Mouse (Mus musculus) MEL (cell line): ENCODE data around the gene Nop9. TPM values are rescaled to one million over a fixed set of nuclear protein-coding genes. Genes with fewer than 3 reads are reported as not detected.

ENCODE experiments used
- DNase-seq: peaks from one replicate; pipeline ENCODE4 v3.0.0; 2011; ENCODE audit warnings: low read depth, low spot score
- H3K27ac ChIP-seq: 2 replicates; pipeline ENCODE4 v1.5.1; 2012; ENCODE audit warnings: low read depth, mild to moderate bottlenecking, control low read depth, low read length, moderate library complexity; ENCODE audit not compliant: control insufficient read depth
- H3K27me3 ChIP-seq, 2 experiments: fragments of 150-350 bp in 1 of 2; sonication (generic) in 1 of 2; 2 replicates each; pipeline ENCODE4 v1.6.1; 2012; ENCODE audit warnings: low read length in 2 of 2, mild to moderate bottlenecking in 2 of 2, improper control_type of control experiment in 1 of 2, moderate library complexity in 1 of 2; ENCODE audit not compliant: insufficient read depth in 2 of 2, control insufficient read depth in 1 of 2
- H3K36me3 ChIP-seq, 2 experiments: 2 replicates each; pipeline ENCODE4 v1.6.1; 2012 to 2014; ENCODE audit warnings: low read length in 2 of 2, improper control_type of control experiment in 1 of 2, inconsistent platforms in 1 of 2, mild to moderate bottlenecking in 1 of 2; ENCODE audit not compliant: insufficient read depth in 2 of 2, control insufficient read depth in 1 of 2
- H3K4me1 ChIP-seq, 2 experiments: fragments of 150-350 bp in 1 of 2; sonication (generic) in 1 of 2; 2 replicates each; pipeline ENCODE4 v1.6.1; 2012; ENCODE audit warnings: low read length in 2 of 2, improper control_type of control experiment in 1 of 2, mild to moderate bottlenecking in 1 of 2; ENCODE audit not compliant: insufficient read depth in 2 of 2, control insufficient read depth in 1 of 2
- H3K4me3 ChIP-seq, 2 experiments: fragments of 150-350 bp in 1 of 2; sonication (generic) in 1 of 2; 2 replicates each; pipeline ENCODE4 v1.5.1; 2012; ENCODE audit warnings: low read depth in 2 of 2, low read length in 2 of 2, mild to moderate bottlenecking in 2 of 2, moderate library complexity in 2 of 2, control low read depth in 1 of 2, improper control_type of control experiment in 1 of 2; ENCODE audit not compliant: control insufficient read depth in 1 of 2, insufficient read depth in 1 of 2
- H3K79me2 ChIP-seq: 2 replicates; pipeline ENCODE4 v1.6.1; 2012; ENCODE audit warnings: mild to moderate bottlenecking, low read length, moderate library complexity; ENCODE audit not compliant: control insufficient read depth, poor library complexity, insufficient read depth
- H3K9ac ChIP-seq: 2 replicates; pipeline ENCODE4 v1.6.1; 2012; ENCODE audit warnings: low read depth, mild to moderate bottlenecking, control low read depth, low read length, moderate library complexity; ENCODE audit not compliant: control insufficient read depth, poor library complexity, severe bottlenecking
- H3K9me3 ChIP-seq: fragments of 150-350 bp; sonication (generic); replicated peaks from 2 replicates; pipeline ENCODE4 v1.6.1; 2012; ENCODE audit warnings: mild to moderate bottlenecking, low read length, improper control_type of control experiment, moderate library complexity; ENCODE audit not compliant: insufficient read depth
- BHLHE40 ChIP-seq: IDR thresholded peaks from 2 replicates; pipeline ENCODE4 v1.6.1; 2012; ENCODE audit warnings: low read depth, mild to moderate bottlenecking, inconsistent platforms, low read length, improper control_type of control experiment, borderline replicate concordance
- CHD1 ChIP-seq: IDR thresholded peaks from 2 replicates; pipeline ENCODE4 v1.6.1; 2012; ENCODE audit warnings: low read depth, mild to moderate bottlenecking, inconsistent platforms, low read length, improper control_type of control experiment
- CHD2 ChIP-seq: IDR thresholded peaks from 2 replicates; pipeline ENCODE4 v1.6.1; 2011; ENCODE audit warnings: low read length, improper control_type of control experiment
- CTCF ChIP-seq, 3 experiments: IDR thresholded peaks in 2 of 3; conservative IDR thresholded peaks in 1 of 3; 2 replicates each; pipeline ENCODE4 v1.5.1; 2011 to 2012; ENCODE audit warnings: low read length in 3 of 3, low read depth in 2 of 3, mild to moderate bottlenecking in 2 of 3, improper control_type of control experiment in 1 of 3, inconsistent platforms in 1 of 3, mixed read lengths in 1 of 3, moderate library complexity in 1 of 3; ENCODE audit not compliant: control insufficient read depth in 1 of 3, insufficient read depth in 1 of 3, poor library complexity in 1 of 3, severe bottlenecking in 1 of 3
- ELF1 ChIP-seq: IDR thresholded peaks from 2 replicates; pipeline ENCODE4 v1.6.1; 2014; ENCODE audit warnings: low read depth, mild to moderate bottlenecking, inconsistent platforms, low read length, improper control_type of control experiment, moderate library complexity
- EP300 ChIP-seq, 2 experiments: IDR thresholded peaks; 2 replicates each; pipeline ENCODE4 v1.6.1; 2011; ENCODE audit warnings: improper control_type of control experiment in 2 of 2, low read length in 2 of 2, low read depth in 1 of 2, mild to moderate bottlenecking in 1 of 2
- ETS1 ChIP-seq: IDR thresholded peaks from 2 replicates; pipeline ENCODE4 v1.6.1; 2012; ENCODE audit warnings: low read depth, mild to moderate bottlenecking, inconsistent platforms, low read length, improper control_type of control experiment, moderate library complexity
- GABPA ChIP-seq: IDR thresholded peaks from 2 replicates; pipeline ENCODE4 v1.6.1; 2012; ENCODE audit warnings: low read depth, mild to moderate bottlenecking, inconsistent platforms, low read length, improper control_type of control experiment, moderate library complexity
- GATA1 ChIP-seq: IDR thresholded peaks from 2 replicates; pipeline ENCODE4 v1.6.1; 2011; ENCODE audit warnings: low read depth, low read length, improper control_type of control experiment
- HCFC1 ChIP-seq: IDR thresholded peaks from 2 replicates; pipeline ENCODE4 v1.6.1; 2012; ENCODE audit warnings: low read depth, mild to moderate bottlenecking, inconsistent platforms, low read length, improper control_type of control experiment, moderate library complexity
- JUND ChIP-seq: IDR thresholded peaks from 2 replicates; pipeline ENCODE4 v1.6.1; 2011; ENCODE audit warnings: low read depth, mild to moderate bottlenecking, improper control_type of control experiment, low read length
- KAT2A ChIP-seq: conservative IDR thresholded peaks from 2 replicates; pipeline ENCODE4 v1.6.1; 2012; ENCODE audit warnings: low read depth, low read length, improper control_type of control experiment, inconsistent platforms
- MAFK ChIP-seq: IDR thresholded peaks from 2 replicates; pipeline ENCODE4 v1.6.1; 2011; ENCODE audit warnings: low read depth, mild to moderate bottlenecking, low read length, improper control_type of control experiment, borderline replicate concordance
- MAX ChIP-seq: IDR thresholded peaks from 2 replicates; pipeline ENCODE4 v1.6.1; 2011; ENCODE audit warnings: low read length, improper control_type of control experiment
- MAZ ChIP-seq: IDR thresholded peaks from 2 replicates; pipeline ENCODE4 v1.6.1; 2012; ENCODE audit warnings: low read depth, mild to moderate bottlenecking, inconsistent platforms, low read length, improper control_type of control experiment
- MEF2A ChIP-seq: IDR thresholded peaks from 2 replicates; pipeline ENCODE4 v1.6.1; 2014; ENCODE audit warnings: low read depth, mild to moderate bottlenecking, inconsistent platforms, low read length, improper control_type of control experiment; ENCODE audit not compliant: poor library complexity, insufficient replicate concordance, severe bottlenecking; ENCODE audit errors: extremely low read depth
- MXI1 ChIP-seq: IDR thresholded peaks from 2 replicates; pipeline ENCODE4 v1.6.1; 2011; ENCODE audit warnings: mild to moderate bottlenecking, low read depth, low read length, improper control_type of control experiment
- MYB ChIP-seq: IDR thresholded peaks from 2 replicates; pipeline ENCODE4 v1.6.1; 2011; ENCODE audit warnings: mild to moderate bottlenecking, low read depth, low read length, improper control_type of control experiment
- MYC ChIP-seq: IDR thresholded peaks from 2 replicates; pipeline ENCODE4 v1.6.1; 2011; ENCODE audit warnings: low read depth, mild to moderate bottlenecking, low read length, improper control_type of control experiment, moderate library complexity
- NELFE ChIP-seq: IDR thresholded peaks from 2 replicates; pipeline ENCODE4 v1.6.1; 2011; ENCODE audit warnings: low read depth, low read length, improper control_type of control experiment
- NRF1 ChIP-seq: IDR thresholded peaks from 2 replicates; pipeline ENCODE4 v1.6.1; 2014; ENCODE audit warnings: low read depth, mild to moderate bottlenecking, inconsistent platforms, low read length, improper control_type of control experiment, moderate library complexity; ENCODE audit not compliant: poor library complexity, insufficient read depth, severe bottlenecking
- POLR2A ChIP-seq, 2 experiments: IDR thresholded peaks; 2 replicates each; pipeline ENCODE4 v1.6.1; 2011 to 2012; ENCODE audit warnings: low read length in 2 of 2, mild to moderate bottlenecking in 2 of 2, control low read depth in 1 of 2, improper control_type of control experiment in 1 of 2, low read depth in 1 of 2, moderate library complexity in 1 of 2; ENCODE audit not compliant: control insufficient read depth in 1 of 2, insufficient read depth in 1 of 2, poor library complexity in 1 of 2
- POLR2AphosphoS2 ChIP-seq: IDR thresholded peaks from 2 replicates; pipeline ENCODE4 v1.6.1; 2011; ENCODE audit warnings: low read length, improper control_type of control experiment
- POLR2AphosphoS5 ChIP-seq: IDR thresholded peaks from 2 replicates; pipeline ENCODE4 v1.6.1; 2012; ENCODE audit warnings: low read depth, borderline replicate concordance, mild to moderate bottlenecking, inconsistent platforms, low read length, moderate library complexity, mixed read lengths
- RAD21 ChIP-seq: IDR thresholded peaks from 2 replicates; pipeline ENCODE4 v1.6.1; 2011; ENCODE audit warnings: mild to moderate bottlenecking, low read depth, low read length, improper control_type of control experiment
- RCOR1 ChIP-seq: IDR thresholded peaks from 2 replicates; pipeline ENCODE4 v1.6.1; 2012; ENCODE audit warnings: low read depth, mild to moderate bottlenecking, inconsistent platforms, low read length, improper control_type of control experiment
- SIN3A ChIP-seq: IDR thresholded peaks from 2 replicates; pipeline ENCODE4 v1.6.1; 2012; ENCODE audit warnings: low read length, improper control_type of control experiment, inconsistent platforms
- SMC3 ChIP-seq: IDR thresholded peaks from 2 replicates; pipeline ENCODE4 v1.6.1; 2011; ENCODE audit warnings: low read depth, low read length, improper control_type of control experiment
- TAL1 ChIP-seq: IDR thresholded peaks from 2 replicates; pipeline ENCODE4 v1.6.1; 2012; ENCODE audit warnings: mild to moderate bottlenecking, inconsistent platforms, low read length, moderate library complexity, mixed read lengths
- TBP ChIP-seq: IDR thresholded peaks from 2 replicates; pipeline ENCODE4 v1.8.0; 2011; ENCODE audit warnings: low read depth, low read length, improper control_type of control experiment
- TCF12 ChIP-seq: IDR thresholded peaks from 2 replicates; pipeline ENCODE4 v1.6.1; 2014; ENCODE audit warnings: low read depth, mild to moderate bottlenecking, inconsistent platforms, low read length, improper control_type of control experiment, moderate library complexity
- UBTF ChIP-seq: IDR thresholded peaks from 2 replicates; pipeline ENCODE4 v1.6.1; 2012; ENCODE audit warnings: low read depth, mild to moderate bottlenecking, inconsistent platforms, low read length, improper control_type of control experiment, moderate library complexity, borderline replicate concordance; ENCODE audit not compliant: insufficient read depth
- USF1 ChIP-seq: IDR thresholded peaks from 2 replicates; pipeline ENCODE4 v1.6.1; 2014; ENCODE audit warnings: low read depth, mild to moderate bottlenecking, inconsistent platforms, low read length, improper control_type of control experiment, moderate library complexity
- USF2 ChIP-seq, 2 experiments: IDR thresholded peaks; 2 replicates each; pipeline ENCODE4 v1.6.1; 2011 to 2012; ENCODE audit warnings: improper control_type of control experiment in 2 of 2, low read length in 2 of 2, borderline replicate concordance in 1 of 2, inconsistent platforms in 1 of 2, low read depth in 1 of 2, mild to moderate bottlenecking in 1 of 2; ENCODE audit not compliant: insufficient read depth in 1 of 2
- ZC3H11A ChIP-seq: IDR thresholded peaks from 2 replicates; pipeline ENCODE4 v1.6.1; 2012; ENCODE audit warnings: low read depth, mild to moderate bottlenecking, inconsistent platforms, low read length, improper control_type of control experiment
- ZKSCAN1 ChIP-seq: IDR thresholded peaks from 2 replicates; pipeline ENCODE4 v1.6.1; 2012; ENCODE audit warnings: low read depth, mild to moderate bottlenecking, inconsistent platforms, low read length, improper control_type of control experiment, moderate library complexity
- ZMIZ1 ChIP-seq: IDR thresholded peaks from 2 replicates; pipeline ENCODE4 v1.6.1; 2012; ENCODE audit warnings: low read depth, mild to moderate bottlenecking, inconsistent platforms, low read length, improper control_type of control experiment, moderate library complexity
- ZNF384 ChIP-seq: IDR thresholded peaks from 2 replicates; pipeline ENCODE4 v1.6.1; 2012; ENCODE audit warnings: low read depth, mild to moderate bottlenecking, inconsistent platforms, low read length, improper control_type of control experiment
- polyA plus RNA-seq, 2 experiments: library from polyadenylated mRNA; stranded (reverse) in 1 of 2; unstranded in 1 of 2; fragments of >175 nt in 1 of 2; fragments of >200 nt in 1 of 2; gene quantifications; 2 replicates each; pipeline versions ENCODE4 v1.2.1 to v1.2.4; 2012; ENCODE audit warnings: low replicate concordance in 2 of 2, low read depth in 1 of 2; ENCODE audit not compliant: insufficient read length in 2 of 2, insufficient read depth in 1 of 2, missing spikeins in 1 of 2
- total RNA-seq: library from RNA; depleted of rRNA; stranded (reverse); fragments of 300-350 nt; gene quantifications from 2 replicates; pipeline ENCODE4 v1.2.3, GENCODE M21; 2012

The Nop9 gene
- total and polyA plus RNA-seq, 3 experiments = 47.8 to 112 TPM; not detected in 1

DNA sequence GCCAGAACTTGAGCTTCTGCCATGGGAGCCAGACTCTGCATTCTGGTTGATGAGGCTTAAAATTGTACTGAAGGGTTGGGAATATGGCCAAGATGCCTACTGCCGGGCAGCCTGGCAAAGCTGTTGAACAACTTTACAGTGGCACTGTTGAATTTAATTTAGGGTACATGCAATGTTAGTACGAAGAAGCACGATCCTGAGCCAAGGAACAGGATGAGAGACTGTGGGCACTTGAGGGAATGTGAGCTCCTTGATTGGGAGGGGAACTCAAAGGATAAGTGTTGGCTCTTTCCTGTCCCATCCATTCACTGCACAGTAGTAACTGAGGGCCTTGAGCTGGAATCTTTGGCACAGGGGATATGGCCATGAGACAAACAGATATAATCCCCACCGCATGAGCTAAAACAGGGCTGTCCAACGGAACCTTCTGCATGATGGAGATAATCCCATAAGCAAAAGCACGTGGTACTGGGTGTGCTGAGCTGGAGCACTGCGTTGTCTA, 14.9 kb upstream of the Nop9 start:
- Histone ChIP-seq H3K9ac (no peak overlapping the region), H3K79me2 (no peaks in the 10 kb centered on the region), H3K4me1 (peaks cover 13 to 46% of the 10 kb centered on the region in 2 experiments), H3K4me3 (no peak overlapping the region), H3K27me3 (no peaks in the 10 kb centered on the region), H3K27ac (no peak overlapping the region), H3K36me3 (peaks cover 0 to 25% of the 10 kb centered on the region in 2 experiments; a peak in 2 of 4 replicates), H3K9me3 (no peaks in the 10 kb centered on the region)
- peak; percentile 65 for DNase-seq
- no peak for TF ChIP-seq BHLHE40
- TF ChIP-seq NRF1 = no peak
- TF ChIP-seq ZKSCAN1 = no peak
- no peak for TF ChIP-seq CHD1
- no peak for TF ChIP-seq HCFC1
- no peak for TF ChIP-seq POLR2AphosphoS2
- no peak for TF ChIP-seq POLR2AphosphoS5
- no peak for TF ChIP-seq USF2 (IDR thresholded peaks at IDR 0.05; ENCODE audit: borderline replicate concordance in 1 of 2, insufficient read depth in 1 of 2, low read depth in 1 of 2, low read length in 2 of 2)
- TF ChIP-seq MAFK = no peak
- no peak for TF ChIP-seq TBP
- no peak for TF ChIP-seq ZNF384
- TF ChIP-seq ETS1 = peak; percentile 52
- TF ChIP-seq GATA1 = peak; percentile 38; the same call in 1 of the 2 replicates
- TF ChIP-seq RCOR1 = no peak
- TF ChIP-seq MYC = peak; percentile 83
- TF ChIP-seq KAT2A = no peak
- TF ChIP-seq MAZ = no peak
- TF ChIP-seq MAX = peak; percentile 96
- no peak for TF ChIP-seq CTCF (IDR thresholded peaks at IDR 0.05 in 2 of 3, conservative IDR thresholded peaks at IDR 0.05 in 1 of 3; ENCODE audit: control insufficient read depth in 1 of 3, insufficient read depth in 1 of 3, low read depth in 2 of 3, low read length in 3 of 3, poor library complexity in 1 of 3, severe bottlenecking in 1 of 3)
- no peak for TF ChIP-seq SMC3
- peak; percentile 81 for TF ChIP-seq TCF12
- TF ChIP-seq MYB = no peak
- TF ChIP-seq RAD21 = no peak
- TF ChIP-seq TAL1 = peak; percentile 83
- TF ChIP-seq UBTF = no peak
- no peak for TF ChIP-seq POLR2A (IDR thresholded peaks at IDR 0.05; ENCODE audit: control insufficient read depth in 1 of 2, insufficient read depth in 1 of 2, low read depth in 1 of 2, low read length in 2 of 2, poor library complexity in 1 of 2)
- TF ChIP-seq USF1 = peak; percentile 82
- peak; percentile 60 for TF ChIP-seq SIN3A
- TF ChIP-seq MEF2A = peak; percentile 29; the same call in 1 of the 2 replicates
- no peak for TF ChIP-seq CHD2
- no peak for TF ChIP-seq JUND
- TF ChIP-seq MXI1 = peak; percentile 70; the same call in 1 of the 2 replicates
- no peak for TF ChIP-seq ZC3H11A
- TF ChIP-seq ZMIZ1 = no peak
- peak; percentile 65 to 86 for TF ChIP-seq EP300 (IDR thresholded peaks at IDR 0.05; ENCODE audit: low read depth in 1 of 2, low read length in 2 of 2)
- TF ChIP-seq GABPA = no peak
- TF ChIP-seq ELF1 = no peak
- TF ChIP-seq NELFE = no peak
